Comparison of ENCODE assay signal across 13 mouse cellular contexts in the genomic region with DNA sequence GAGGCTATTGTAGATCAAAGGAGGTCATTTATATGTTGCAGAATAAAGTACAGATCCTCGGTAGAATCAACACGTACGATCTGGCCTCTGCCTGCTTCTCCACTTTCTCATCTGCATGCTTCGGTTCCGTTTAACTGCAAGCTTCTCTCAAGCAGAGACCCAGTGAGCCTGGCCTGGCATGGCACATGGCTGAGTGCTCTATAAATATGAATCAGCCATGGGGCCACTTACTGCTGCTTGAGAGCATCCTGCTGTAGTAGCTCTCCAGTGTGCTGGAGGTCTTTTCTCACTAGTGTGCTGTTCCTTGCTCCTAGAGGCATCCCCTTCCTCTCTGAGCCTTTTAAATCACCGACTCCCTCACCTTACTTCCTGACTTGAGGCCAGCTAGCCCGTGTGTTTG.
DNase-seq lines count a peak whose midpoint lies in the region; ATAC-seq lines count a peak whose summit lies in the region.
"Had no signal": no experiment of that assay in that cellular context is flagged by ENCODE, and none has a peak within 500 bp of the region (broad histone marks: within the 10 kb centered on the region; RNA-seq: fewer than 3 reads in every experiment).

No protein-coding gene starts in this region.

- no peaks in the 10 kb centered on the region for H3K9me3 ChIP-seq in kidney, embryonic 15.5 days (replicated peaks)
- no peaks in the 10 kb centered on the region for H3K9me3 ChIP-seq in forebrain, embryonic 16.5 days (ENCODE audit: control insufficient read depth, low read length)
- H3K9me3 ChIP-seq in hindbrain, embryonic 12.5 days (replicated peaks) = no peaks in the 10 kb centered on the region
- H3K9me3 ChIP-seq in neural tube, embryonic 13.5 days = no peaks in the 10 kb centered on the region
- H3K9me3 ChIP-seq: limb, embryonic 13.5 days; stomach, embryonic 15.5 days had no signal

- ATAC-seq in kidney, embryonic 15.5 days (replicated peaks; ENCODE audit: low FRiP score) = no peak
- no peak for ATAC-seq in forebrain, embryonic 16.5 days
- ATAC-seq in hindbrain, embryonic 12.5 days (ENCODE audit: low FRiP score) = no peak
- no peak for ATAC-seq in neural tube, embryonic 13.5 days (ENCODE audit: low read depth)

- 0 out of 2 replicates have a peak overlapping the region, but pooled peaks have one; percentile 13 for H3K27ac ChIP-seq in kidney, embryonic 15.5 days
- H3K27ac ChIP-seq in forebrain, embryonic 16.5 days (ENCODE audit: low read length) = 0 out of 2 replicates have a peak overlapping the region, but pooled peaks have one; percentile 5
- H3K27ac ChIP-seq in hindbrain, embryonic 12.5 days = peak overlapping the region; percentile 19
- H3K27ac ChIP-seq in neural tube, embryonic 13.5 days (replicated peaks) = peak overlapping the region; percentile 39
- H3K27ac ChIP-seq: limb, embryonic 13.5 days; stomach, embryonic 15.5 days had no signal

- H3K4me1 ChIP-seq in kidney, embryonic 15.5 days = peaks cover 37% of the 10 kb centered on the region
- peaks cover 35% of the 10 kb centered on the region for H3K4me1 ChIP-seq in forebrain, embryonic 16.5 days (replicated peaks; ENCODE audit: control insufficient read depth, insufficient read depth, low read length)
- peaks cover 36% of the 10 kb centered on the region for H3K4me1 ChIP-seq in hindbrain, embryonic 12.5 days
- H3K4me1 ChIP-seq in neural tube, embryonic 13.5 days (replicated peaks) = peaks cover 80% of the 10 kb centered on the region

- WGBS in kidney, embryonic 15.5 days = 54% methylated on average over 7 of the region's 7 CpGs
- 69% methylated on average over 7 of the region's 7 CpGs for WGBS in forebrain, embryonic 16.5 days
- WGBS in hindbrain, embryonic 12.5 days = 75% methylated on average over 7 of the region's 7 CpGs
- WGBS in neural tube, embryonic 13.5 days = 73% methylated on average over 7 of the region's 7 CpGs

- H3K4me3 ChIP-seq in kidney, embryonic 15.5 days (replicated peaks) = no peak overlapping the region
- H3K4me3 ChIP-seq in forebrain, embryonic 16.5 days (replicated peaks; ENCODE audit: low read length) = no peak overlapping the region
- H3K4me3 ChIP-seq in hindbrain, embryonic 12.5 days = no peak overlapping the region
- H3K4me3 ChIP-seq in neural tube, embryonic 13.5 days = no peak overlapping the region
- H3K4me3 ChIP-seq: limb, embryonic 13.5 days; stomach, embryonic 15.5 days had no signal

- no peaks in the 10 kb centered on the region for H3K27me3 ChIP-seq in kidney, embryonic 15.5 days
- H3K27me3 ChIP-seq in forebrain, embryonic 16.5 days (replicated peaks; ENCODE audit: control insufficient read depth, insufficient read depth, low read length) = no peaks in the 10 kb centered on the region
- H3K27me3 ChIP-seq in hindbrain, embryonic 12.5 days = no peaks in the 10 kb centered on the region
- no peaks in the 10 kb centered on the region for H3K27me3 ChIP-seq in neural tube, embryonic 13.5 days
- H3K27me3 ChIP-seq: limb, embryonic 13.5 days; stomach, embryonic 15.5 days had no signal

- H3K36me3 ChIP-seq in kidney, embryonic 15.5 days = no peaks in the 10 kb centered on the region
- H3K36me3 ChIP-seq in forebrain, embryonic 16.5 days (ENCODE audit: control insufficient read depth, insufficient read depth) = no peaks in the 10 kb centered on the region
- H3K36me3 ChIP-seq in hindbrain, embryonic 12.5 days = no peaks in the 10 kb centered on the region
- H3K36me3 ChIP-seq in neural tube, embryonic 13.5 days = no peaks in the 10 kb centered on the region
- H3K36me3 ChIP-seq: limb, embryonic 13.5 days; stomach, embryonic 15.5 days had no signal

- H3K9ac ChIP-seq in kidney, embryonic 15.5 days = no peak overlapping the region
- H3K9ac ChIP-seq in forebrain, embryonic 16.5 days (replicated peaks; ENCODE audit: low read depth, low read length) = no peak overlapping the region
- H3K9ac ChIP-seq in hindbrain, embryonic 12.5 days = no peak overlapping the region
- no peak overlapping the region for H3K9ac ChIP-seq in neural tube, embryonic 13.5 days
- H3K9ac ChIP-seq: limb, embryonic 13.5 days; stomach, embryonic 15.5 days had no signal

- no peak overlapping the region for H3K4me2 ChIP-seq in kidney, embryonic 15.5 days
- H3K4me2 ChIP-seq in forebrain, embryonic 16.5 days (ENCODE audit: low read length) = no peak overlapping the region
- H3K4me2 ChIP-seq in hindbrain, embryonic 12.5 days (replicated peaks) = no peak overlapping the region
- H3K4me2 ChIP-seq in neural tube, embryonic 13.5 days = no peak overlapping the region
- H3K4me2 ChIP-seq: limb, embryonic 13.5 days; stomach, embryonic 15.5 days had no signal

- DNase-seq in kidney, postnatal 4 days = no peak
- no peak for DNase-seq in gastrocnemius, postnatal 25 days
- no peak for DNase-seq in frontal cortex, postnatal 36 days (ENCODE audit: low spot score in 2 of 2)
- DNase-seq: heart, postnatal 36 days; kidney, adult 18-20 months; lung, postnatal 4 days; thymus, postnatal 14 days had no signal
